In the genomic region with DNA sequence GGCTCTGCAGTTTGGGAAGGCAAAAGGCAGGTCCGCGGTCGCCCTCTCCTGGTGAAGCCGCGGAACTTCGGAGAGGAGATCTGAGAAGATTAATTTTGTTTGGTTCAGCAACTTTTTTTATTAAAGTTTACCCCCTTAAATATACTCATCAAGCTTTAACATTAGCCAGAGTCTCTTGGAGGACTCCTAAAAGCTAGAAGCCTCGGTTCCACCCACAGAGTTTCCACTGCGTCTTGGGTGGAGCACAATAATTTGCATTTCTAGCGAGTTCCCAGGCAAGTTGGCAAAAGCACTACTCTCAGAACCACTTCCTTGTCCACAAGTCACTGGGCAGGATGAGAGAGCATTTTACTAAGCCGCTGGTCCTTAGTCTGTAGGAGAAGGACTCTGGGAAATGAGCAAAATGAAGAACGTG, we compare ENCODE assay signal across 8 mouse cellular contexts.
A peak's percentile ranks its signal among the peaks of the same experiment; 100 is the strongest.
DNase-seq lines count a peak whose midpoint lies in the region; ATAC-seq and TF ChIP-seq lines count a peak whose summit lies in the region.

No protein-coding gene starts in this region.

- 8% methylated on average over 11 of the region's 11 CpGs for WGBS in hindbrain, embryonic 10.5 days
- 4% methylated on average over 11 of the region's 11 CpGs for WGBS in lung, postnatal 0 days

- H3K36me3 ChIP-seq in hindbrain, embryonic 10.5 days: no peaks in the 10 kb centered on the region
- H3K36me3 ChIP-seq in lung, postnatal 0 days (ENCODE audit: insufficient read depth, low read length): no peaks in the 10 kb centered on the region

- ATAC-seq in frontal cortex, adult (ENCODE audit: low TSS enrichment): peak; percentile 86; the same call in 1 of the 2 replicates
- ATAC-seq in lung, postnatal 0 days: peak; percentile 56; the same call in 1 of the 2 replicates

- peak overlapping the region; percentile 59 for H3K4me2 ChIP-seq in lung, postnatal 0 days (replicated peaks; ENCODE audit: low read depth, low read length)

- H3K9me3 ChIP-seq in hindbrain, embryonic 10.5 days: no peaks in the 10 kb centered on the region
- H3K9me3 ChIP-seq in lung, postnatal 0 days (ENCODE audit: low read length): no peaks in the 10 kb centered on the region

- peak; percentile 68 for DNase-seq in MEL-GATA-1-ER (ENCODE audit: extremely low read depth, low read depth)
- peak; percentile 77 for DNase-seq in cerebellum, adult 9-10 months
- DNase-seq in hindbrain, embryonic 10.5 days (ENCODE audit: low spot score): peak; percentile 84
- DNase-seq in layer of hippocampus, adult 9-11 months: peak; percentile 71
- peak; percentile 84 for DNase-seq in lung, postnatal 0 days (ENCODE audit: low spot score)
- peak; percentile 49 for DNase-seq in ovary, postnatal 10 days (ENCODE audit: low spot score)
- peak; percentile 72 to 87 for DNase-seq in thymus, postnatal 10 days (ENCODE audit: low spot score in 2 of 2)

- H3K27ac ChIP-seq in hindbrain, embryonic 10.5 days: peak overlapping the region; percentile 91
- no peak overlapping the region; the same call in 1 of the 2 replicates for H3K27ac ChIP-seq in lung, postnatal 0 days (ENCODE audit: low read length)

- H3K4me1 ChIP-seq in hindbrain, embryonic 10.5 days (replicated peaks): peaks cover 12% of the 10 kb centered on the region
- no peaks in the 10 kb centered on the region for H3K4me1 ChIP-seq in lung, postnatal 0 days (ENCODE audit: insufficient read depth, low read depth, low read length)

- peak; percentile 89 for TF ChIP-seq CTCF in lung, postnatal 0 days (IDR thresholded peaks at IDR 0.05)

- H3K9ac ChIP-seq in lung, postnatal 0 days (replicated peaks; ENCODE audit: low read depth): no peak overlapping the region

- H3K27me3 ChIP-seq in hindbrain, embryonic 10.5 days (ENCODE audit: insufficient read depth, poor library complexity, severe bottlenecking): no peaks in the 10 kb centered on the region
- H3K27me3 ChIP-seq in lung, postnatal 0 days (replicated peaks; ENCODE audit: insufficient read depth, low read length): no peaks in the 10 kb centered on the region

- H3K4me3 ChIP-seq in hindbrain, embryonic 10.5 days: peak overlapping the region; percentile 58
- peak overlapping the region; percentile 31 for H3K4me3 ChIP-seq in lung, postnatal 0 days (ENCODE audit: low read depth, low read length)

- no peak; the same call in 1 of the 2 replicates for TF ChIP-seq EP300 in lung, postnatal 0 days (IDR thresholded peaks at IDR 0.05)
